Mouse (Mus musculus) cortical plate, adult 2 months (tissue): ENCODE measurements around the gene Gm43517. TPM values are rescaled to one million over a fixed set of nuclear protein-coding genes. Genes with fewer than 3 reads are reported as not detected.
A peak's percentile ranks its signal among the peaks of the same experiment; 100 is the strongest.

ENCODE experiments used
- H3K27ac ChIP-seq: fragments of 200-500 bp; 2 replicates; pipeline ENCODE4 v1.5.1; 2012; ENCODE audit warnings: low read length, control low read depth, inconsistent platforms; ENCODE audit not compliant: insufficient read depth
- H3K4me1 ChIP-seq: fragments of 200-500 bp; 2 replicates; pipeline ENCODE4 v1.6.1; 2011; ENCODE audit warnings: low read length; ENCODE audit not compliant: control insufficient read depth, insufficient read depth
- H3K4me3 ChIP-seq: fragments of 200-500 bp; 2 replicates; pipeline ENCODE4 v1.5.1; 2011; ENCODE audit warnings: mild to moderate bottlenecking, low read length, control low read depth; ENCODE audit not compliant: insufficient read depth
- CTCF ChIP-seq: fragments of 200-500 bp; IDR thresholded peaks from 2 replicates; pipeline ENCODE4 v1.5.1; 2011; ENCODE audit warnings: mild to moderate bottlenecking, control low read depth, low read length; ENCODE audit not compliant: insufficient read depth; ENCODE audit errors: extremely low read depth
- POLR2A ChIP-seq: fragments of 200-500 bp; IDR thresholded peaks from 2 replicates; pipeline ENCODE4 v1.6.1; 2011; ENCODE audit warnings: mild to moderate bottlenecking, low read length, control low read depth; ENCODE audit not compliant: insufficient read depth; ENCODE audit errors: extremely low read depth
- polyA plus RNA-seq: library from polyadenylated mRNA; depleted of rRNA; stranded (reverse); fragments of >200 nt; gene quantifications from 2 replicates; pipeline ENCODE4 v1.2.3, GENCODE M21; 2012

The Gm43517 gene
- polyA plus RNA-seq, 1 experiment, result 2.1 TPM

- TF ChIP-seq POLR2A, result no peak
- Histone ChIP-seq H3K4me3 (peak overlapping the region; percentile 50; the same call in 1 of the 2 replicates), H3K27ac (no peak overlapping the region), H3K4me1 (peaks cover 1% of the 10 kb centered on the region; the same call in 1 of the 2 replicates)
Measured at GRCm38 (mm10) chr12:49392876-49393275, 7.9 kb downstream of the Gm43517 start.

- H3K4me3 ChIP-seq, result peak overlapping the region; percentile 50; the same call in 1 of the 2 replicates
- TF ChIP-seq CTCF (no peak), POLR2A (no peak)
- H3K4me1 ChIP-seq, result peaks cover 3% of the 10 kb centered on the region; the same call in 1 of the 2 replicates
- no peak overlapping the region for H3K27ac ChIP-seq
Measured at GRCm38 (mm10) chr12:49393639-49394038, 8.7 kb downstream of the Gm43517 start.

GRCm38 (mm10) chr12:49394181-49394580, 9.2 kb downstream of the Gm43517 start:
- no peak overlapping the region for H3K27ac ChIP-seq
- TF ChIP-seq POLR2A (no peak), CTCF (no peak)
- peaks cover 3% of the 10 kb centered on the region; the same call in 1 of the 2 replicates for H3K4me1 ChIP-seq
- H3K4me3 ChIP-seq, result peak overlapping the region; percentile 34; the same call in 1 of the 2 replicates

- H3K27ac ChIP-seq, result peak overlapping the region; percentile 76
Measured at GRCm38 (mm10) chr12:49394836-49395235, 9.9 kb downstream of the Gm43517 start.

GRCm38 (mm10) chr12:49395969-49396368, 11.0 kb downstream of the Gm43517 start:
- H3K4me1 ChIP-seq, result peaks cover 3% of the 10 kb centered on the region; the same call in 1 of the 2 replicates
- H3K4me3 ChIP-seq, result no peak overlapping the region; the same call in 1 of the 2 replicates
- TF ChIP-seq CTCF (no peak), POLR2A (no peak)
- H3K27ac ChIP-seq, result no peak overlapping the region

More at GRCm38 (mm10) chr12:49394836-49395235, 9.9 kb downstream of the Gm43517 start:
- peaks cover 3% of the 10 kb centered on the region; the same call in 1 of the 2 replicates for H3K4me1 ChIP-seq
- TF ChIP-seq CTCF (no peak), POLR2A (0 out of 2 replicates have a peak, but pooled peaks have one; percentile 26)
- H3K4me3 ChIP-seq, result peak overlapping the region; percentile 34

GRCm38 (mm10) chr12:49396776-49397175, 11.8 kb downstream of the Gm43517 start:
- TF ChIP-seq CTCF, result no peak
- no peak for TF ChIP-seq POLR2A
- no peak overlapping the region for H3K4me3 ChIP-seq
- H3K27ac ChIP-seq, result 0 out of 2 replicates have a peak overlapping the region, but pooled peaks have one; percentile 35
- H3K4me1 ChIP-seq, result peaks cover 3% of the 10 kb centered on the region; the same call in 1 of the 2 replicates

- no peak overlapping the region for H3K4me3 ChIP-seq
- TF ChIP-seq POLR2A (no peak), CTCF (no peak)
- H3K4me1 ChIP-seq, result peaks cover 5% of the 10 kb centered on the region; the same call in 1 of the 2 replicates
- peak overlapping the region; percentile 81; the same call in 1 of the 2 replicates for H3K27ac ChIP-seq
Measured at GRCm38 (mm10) chr12:49397443-49398162, 12.6 kb downstream of the Gm43517 start.

- no peak for TF ChIP-seq CTCF
- TF ChIP-seq POLR2A, result no peak
- peak overlapping the region; percentile 81; the same call in 1 of the 2 replicates for H3K27ac ChIP-seq
- H3K4me1 ChIP-seq, result peaks cover 5% of the 10 kb centered on the region; the same call in 1 of the 2 replicates
- no peak overlapping the region for H3K4me3 ChIP-seq
Measured at GRCm38 (mm10) chr12:49398163-49398540, 13.2 kb downstream of the Gm43517 start.

- Histone ChIP-seq H3K4me3 (no peak overlapping the region), H3K4me1 (peaks cover 5% of the 10 kb centered on the region; the same call in 1 of the 2 replicates), H3K27ac (peak overlapping the region; percentile 53)
- TF ChIP-seq POLR2A (no peak), CTCF (no peak)
Measured at GRCm38 (mm10) chr12:49398636-49399035, 13.7 kb downstream of the Gm43517 start.
